Mouse (Mus musculus) liver, adult 2 months (tissue): ENCODE data around the gene Arid3c.
"Not testable (repeated sequence)": the region's sequence is repeated elsewhere in the genome, so short reads cannot be mapped to it uniquely, and the experiment has no call there.

ENCODE experiments used
- CTCF ChIP-seq: fragments of 200-500 bp; IDR thresholded peaks from 2 replicates; pipeline ENCODE4 v1.5.1; 2011; ENCODE audit warnings: low read depth, low read length, control low read depth
- POLR2A ChIP-seq: fragments of 200-500 bp; IDR thresholded peaks from 2 replicates; pipeline ENCODE4 v1.6.1; 2011; ENCODE audit warnings: low read length, control low read depth; ENCODE audit not compliant: insufficient read depth; ENCODE audit errors: extremely low read depth

- TF ChIP-seq CTCF, POLR2A: not testable (repeated sequence)
Measured at GRCm38 (mm10) chr4:41684131-41684930, 46.6 kb downstream of the Arid3c start.
